Mouse (Mus musculus): ENCODE measurements around the gene Prkg1. TPM values are rescaled to one million over a fixed set of nuclear protein-coding genes. Genes with fewer than 3 reads are reported as not detected.
A peak's percentile ranks its signal among the peaks of the same experiment; 100 is the strongest.

Prkg1 gene
- polyA plus RNA-seq, 1 experiment from 2014 or later = 0.74 TPM

GRCm38 (mm10) chr19:30833045-30833651 lies 931.7 kb downstream of the Prkg1 start:
- H3K9ac ChIP-seq (replicated peaks) = no peak overlapping the region
- no peak overlapping the region for H3K4me3 ChIP-seq (ENCODE audit: low read depth, low read length)
- no peaks in the 10 kb centered on the region for H3K27me3 ChIP-seq (ENCODE audit: insufficient read depth, low read length)
- no peaks in the 10 kb centered on the region for H3K36me3 ChIP-seq (replicated peaks; ENCODE audit: insufficient read depth, low read length)
- DNase-seq (no peak), ATAC-seq (no peak)
- H3K4me1 ChIP-seq (ENCODE audit: insufficient read depth) = no peaks in the 10 kb centered on the region
- H3K9me3 ChIP-seq (ENCODE audit: low read length) = no peaks in the 10 kb centered on the region
- H3K4me2 ChIP-seq (ENCODE audit: low read depth, low read length) = no peak overlapping the region
- 55% methylated on average over 1 of the region's 1 CpGs for WGBS (ENCODE audit: insufficient replicate concordance)
- H3K27ac ChIP-seq (ENCODE audit: low read depth) = no peak overlapping the region
- TF ChIP-seq CTCF (IDR thresholded peaks at IDR 0.05; ENCODE audit: low read depth) (no peak), EP300 (IDR thresholded peaks at IDR 0.05; ENCODE audit: low read depth) (no peak)

- H3K9me3 ChIP-seq (ENCODE audit: low read length) = no peaks in the 10 kb centered on the region
- no peak for TF ChIP-seq EP300 (IDR thresholded peaks at IDR 0.05; ENCODE audit: low read depth)
- no peak for TF ChIP-seq CTCF (IDR thresholded peaks at IDR 0.05; ENCODE audit: low read depth)
- no peak overlapping the region for H3K4me2 ChIP-seq (ENCODE audit: low read depth, low read length)
- 66% methylated on average over 7 of the region's 7 CpGs for WGBS (ENCODE audit: insufficient replicate concordance)
- ATAC-seq = no peak
- H3K4me3 ChIP-seq (ENCODE audit: low read depth, low read length) = no peak overlapping the region
- no peaks in the 10 kb centered on the region for H3K36me3 ChIP-seq (replicated peaks; ENCODE audit: insufficient read depth, low read length)
- no peak for DNase-seq
- no peak overlapping the region for H3K27ac ChIP-seq (ENCODE audit: low read depth)
- H3K4me1 ChIP-seq (ENCODE audit: insufficient read depth) = no peaks in the 10 kb centered on the region
- H3K9ac ChIP-seq (replicated peaks) = no peak overlapping the region
- no peaks in the 10 kb centered on the region for H3K27me3 ChIP-seq (ENCODE audit: insufficient read depth, low read length)
Observed at GRCm38 (mm10) chr19:30829231-30829775, 935.5 kb downstream of the Prkg1 start.

- no peaks in the 10 kb centered on the region for H3K9me3 ChIP-seq (ENCODE audit: low read length)
- no peak overlapping the region for H3K4me3 ChIP-seq (ENCODE audit: low read depth, low read length)
- H3K9ac ChIP-seq (replicated peaks) = no peak overlapping the region
- H3K4me2 ChIP-seq (ENCODE audit: low read depth, low read length) = no peak overlapping the region
- TF ChIP-seq EP300 (IDR thresholded peaks at IDR 0.05; ENCODE audit: low read depth) = no peak
- peak; percentile 41 for TF ChIP-seq CTCF (IDR thresholded peaks at IDR 0.05; ENCODE audit: low read depth)
- H3K4me1 ChIP-seq (ENCODE audit: insufficient read depth) = no peaks in the 10 kb centered on the region
- 66% methylated on average over 3 of the region's 3 CpGs for WGBS (ENCODE audit: insufficient replicate concordance)
- no peak for DNase-seq
- no peak overlapping the region for H3K27ac ChIP-seq (ENCODE audit: low read depth)
- H3K27me3 ChIP-seq (ENCODE audit: insufficient read depth, low read length) = no peaks in the 10 kb centered on the region
- no peak for ATAC-seq
- no peaks in the 10 kb centered on the region for H3K36me3 ChIP-seq (replicated peaks; ENCODE audit: insufficient read depth, low read length)
Observed at GRCm38 (mm10) chr19:30827820-30828219, 937.0 kb downstream of the Prkg1 start.

- Histone ChIP-seq H3K36me3 (replicated peaks; ENCODE audit: insufficient read depth, low read length) (no peaks in the 10 kb centered on the region), H3K9me3 (ENCODE audit: low read length) (no peaks in the 10 kb centered on the region), H3K4me3 (ENCODE audit: low read depth, low read length) (no peak overlapping the region), H3K9ac (replicated peaks) (no peak overlapping the region), H3K27ac (ENCODE audit: low read depth) (no peak overlapping the region), H3K4me1 (ENCODE audit: insufficient read depth) (no peaks in the 10 kb centered on the region), H3K4me2 (ENCODE audit: low read depth, low read length) (no peak overlapping the region), H3K27me3 (ENCODE audit: insufficient read depth, low read length) (no peaks in the 10 kb centered on the region)
- TF ChIP-seq CTCF (IDR thresholded peaks at IDR 0.05; ENCODE audit: low read depth) = no peak
- no peak for TF ChIP-seq EP300 (IDR thresholded peaks at IDR 0.05; ENCODE audit: low read depth)
- ATAC-seq = no peak
- WGBS (ENCODE audit: insufficient replicate concordance) = 33% methylated on average over 2 of the region's 2 CpGs
- no peak for DNase-seq
Observed at GRCm38 (mm10) chr19:30826106-30826505, 938.7 kb downstream of the Prkg1 start.

- no peak overlapping the region for H3K9ac ChIP-seq (replicated peaks)
- H3K9me3 ChIP-seq (ENCODE audit: low read length) = no peaks in the 10 kb centered on the region
- H3K4me1 ChIP-seq (ENCODE audit: insufficient read depth) = no peaks in the 10 kb centered on the region
- no peaks in the 10 kb centered on the region for H3K36me3 ChIP-seq (replicated peaks; ENCODE audit: insufficient read depth, low read length)
- TF ChIP-seq CTCF (IDR thresholded peaks at IDR 0.05; ENCODE audit: low read depth) (no peak), EP300 (IDR thresholded peaks at IDR 0.05; ENCODE audit: low read depth) (no peak)
- no peak overlapping the region for H3K27ac ChIP-seq (ENCODE audit: low read depth)
- no peak overlapping the region for H3K4me3 ChIP-seq (ENCODE audit: low read depth, low read length)
- H3K27me3 ChIP-seq (ENCODE audit: insufficient read depth, low read length) = no peaks in the 10 kb centered on the region
- H3K4me2 ChIP-seq (ENCODE audit: low read depth, low read length) = no peak overlapping the region
- ATAC-seq (no peak), DNase-seq (no peak)
- WGBS (ENCODE audit: insufficient replicate concordance) = 65% methylated on average over 6 of the region's 6 CpGs
Observed at GRCm38 (mm10) chr19:30815661-30816060, 949.2 kb downstream of the Prkg1 start.

- Histone ChIP-seq H3K36me3 (replicated peaks; ENCODE audit: insufficient read depth, low read length) (no peaks in the 10 kb centered on the region), H3K9me3 (ENCODE audit: low read length) (no peaks in the 10 kb centered on the region), H3K4me3 (ENCODE audit: low read depth, low read length) (no peak overlapping the region), H3K9ac (replicated peaks) (no peak overlapping the region), H3K4me2 (ENCODE audit: low read depth, low read length) (no peak overlapping the region), H3K27ac (ENCODE audit: low read depth) (no peak overlapping the region), H3K4me1 (ENCODE audit: insufficient read depth) (no peaks in the 10 kb centered on the region), H3K27me3 (ENCODE audit: insufficient read depth, low read length) (no peaks in the 10 kb centered on the region)
- DNase-seq (no peak), ATAC-seq (no peak)
- TF ChIP-seq CTCF (IDR thresholded peaks at IDR 0.05; ENCODE audit: low read depth) (no peak), EP300 (IDR thresholded peaks at IDR 0.05; ENCODE audit: low read depth) (no peak)
- 68% methylated on average over 5 of the region's 5 CpGs for WGBS (ENCODE audit: insufficient replicate concordance)
Observed at GRCm38 (mm10) chr19:30806265-30806664, 958.6 kb downstream of the Prkg1 start.
